In the genomic region with DNA sequence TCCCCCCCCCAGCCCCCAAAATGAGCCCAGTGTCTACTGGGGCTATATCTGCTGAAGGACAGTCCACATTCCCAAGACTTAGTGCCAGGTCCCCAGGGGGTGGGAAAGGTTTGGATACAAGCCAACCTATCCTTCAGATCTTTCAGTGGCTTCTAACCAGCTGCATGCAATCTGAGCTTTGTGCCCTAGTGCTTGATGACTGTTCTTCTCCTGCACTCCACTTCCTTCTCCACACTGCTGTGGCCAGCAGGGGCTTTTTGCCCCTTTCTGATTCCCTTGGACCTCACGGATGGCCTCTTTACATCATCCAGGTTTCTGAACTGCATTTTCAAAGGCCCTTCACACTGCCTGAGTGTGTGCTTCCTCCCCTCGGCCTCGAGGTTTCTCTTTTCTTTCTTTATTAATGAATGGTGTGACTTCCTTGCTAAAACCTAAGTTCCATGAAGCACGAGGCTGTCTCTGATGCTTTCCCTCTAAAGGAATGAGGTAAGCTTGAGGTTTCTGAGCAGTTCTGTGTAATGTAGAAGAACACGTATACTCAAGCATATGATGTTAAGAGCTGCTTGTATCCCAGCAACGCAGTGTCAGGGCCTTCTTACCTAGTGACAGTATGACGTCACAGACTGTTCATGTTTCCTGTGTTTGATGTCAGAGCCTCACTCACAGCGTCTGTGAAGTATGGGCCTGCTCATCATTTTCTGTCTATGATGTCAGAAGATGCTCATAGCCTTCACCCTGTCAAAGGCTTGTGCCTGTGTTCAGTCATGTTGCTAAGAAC, we compare ENCODE assay signal across 19 mouse cellular contexts. TPM values are rescaled to one million over a fixed set of nuclear protein-coding genes. Genes with fewer than 3 reads are reported as not detected.
DNase-seq lines count a peak whose midpoint lies in the region; ATAC-seq and TF ChIP-seq lines count a peak whose summit lies in the region.
"Had no signal": no experiment of that assay in that cellular context is flagged by ENCODE, and none has a peak within 500 bp of the region (broad histone marks: within the 10 kb centered on the region; RNA-seq: fewer than 3 reads in every experiment).

No protein-coding gene starts in this region.

- 73% methylated on average over 8 of the region's 8 CpGs for WGBS in forebrain, embryonic 11.5 days
- WGBS in forebrain, embryonic 10.5 days = 77% methylated on average over 8 of the region's 8 CpGs
- 66% methylated on average over 8 of the region's 8 CpGs for WGBS in midbrain, postnatal 0 days
- 72% methylated on average over 8 of the region's 8 CpGs for WGBS in midbrain, embryonic 13.5 days

- H3K36me3 ChIP-seq in forebrain, embryonic 11.5 days (ENCODE audit: control insufficient read depth, insufficient read depth, low read length) = no peaks in the 10 kb centered on the region
- H3K36me3 ChIP-seq in forebrain, embryonic 10.5 days (replicated peaks) = no peaks in the 10 kb centered on the region
- no peaks in the 10 kb centered on the region for H3K36me3 ChIP-seq in midbrain, postnatal 0 days (ENCODE audit: insufficient read depth, low read length)
- no peaks in the 10 kb centered on the region for H3K36me3 ChIP-seq in midbrain, embryonic 13.5 days
- H3K36me3 ChIP-seq: limb, embryonic 12.5 days; midbrain, embryonic 12.5 days had no signal

- no peaks in the 10 kb centered on the region for H3K27me3 ChIP-seq in forebrain, embryonic 11.5 days (ENCODE audit: control insufficient read depth, insufficient read depth, low read length)
- no peaks in the 10 kb centered on the region for H3K27me3 ChIP-seq in forebrain, embryonic 10.5 days (ENCODE audit: poor library complexity, severe bottlenecking)
- H3K27me3 ChIP-seq in midbrain, postnatal 0 days (ENCODE audit: insufficient read depth, low read length) = no peaks in the 10 kb centered on the region
- H3K27me3 ChIP-seq in midbrain, embryonic 13.5 days = no peaks in the 10 kb centered on the region
- H3K27me3 ChIP-seq: limb, embryonic 12.5 days; midbrain, embryonic 12.5 days had no signal

- H3K9ac ChIP-seq in forebrain, embryonic 11.5 days (ENCODE audit: low read length) = no peak overlapping the region
- H3K9ac ChIP-seq in midbrain, postnatal 0 days (replicated peaks; ENCODE audit: low read length, poor library complexity, severe bottlenecking) = no peak overlapping the region
- H3K9ac ChIP-seq in midbrain, embryonic 13.5 days (replicated peaks) = no peak overlapping the region
- H3K9ac ChIP-seq: hindbrain, embryonic 14.5 days; limb, embryonic 12.5 days; midbrain, embryonic 12.5 days had no signal

- ATAC-seq in forebrain, embryonic 11.5 days (replicated peaks; ENCODE audit: low FRiP score) = 0 out of 2 replicates have a peak, but pooled peaks have one; percentile 37
- ATAC-seq in midbrain, postnatal 0 days (ENCODE audit: low FRiP score) = peak; percentile 34; the same call in 1 of the 2 replicates
- no peak for ATAC-seq in midbrain, embryonic 13.5 days
- ATAC-seq in activated CD4-positive, CD25-positive, alpha-beta regulatory T cell, adult 4 months = peak; percentile 61
- peak; percentile 63 for ATAC-seq in monocyte, adult 5-6 weeks (replicated peaks; ENCODE audit: insufficient number of reproducible peaks, low FRiP score, low TSS enrichment, poor library complexity, severe bottlenecking)
- ATAC-seq: Patski had no signal

- no peaks in the 10 kb centered on the region for H3K9me3 ChIP-seq in forebrain, embryonic 11.5 days (ENCODE audit: control insufficient read depth, low read length)
- no peaks in the 10 kb centered on the region for H3K9me3 ChIP-seq in forebrain, embryonic 10.5 days
- H3K9me3 ChIP-seq in midbrain, postnatal 0 days (ENCODE audit: low read length) = no peaks in the 10 kb centered on the region
- no peaks in the 10 kb centered on the region for H3K9me3 ChIP-seq in midbrain, embryonic 13.5 days
- H3K9me3 ChIP-seq: limb, embryonic 12.5 days; midbrain, embryonic 12.5 days had no signal

- H3K4me3 ChIP-seq in forebrain, embryonic 11.5 days (ENCODE audit: low read depth, low read length) = no peak overlapping the region
- no peak overlapping the region for H3K4me3 ChIP-seq in forebrain, embryonic 10.5 days
- H3K4me3 ChIP-seq in midbrain, postnatal 0 days (ENCODE audit: low read depth, low read length) = no peak overlapping the region
- H3K4me3 ChIP-seq in midbrain, embryonic 13.5 days (replicated peaks) = no peak overlapping the region
- H3K4me3 ChIP-seq: limb, embryonic 12.5 days; midbrain, embryonic 12.5 days had no signal

- 0 out of 2 replicates have a peak, but pooled peaks cover 4% of the 10 kb centered on the region for H3K4me1 ChIP-seq in forebrain, embryonic 11.5 days (replicated peaks; ENCODE audit: control insufficient read depth, insufficient read depth, low read length)
- peaks cover 16% of the 10 kb centered on the region; the same call in 1 of the 2 replicates for H3K4me1 ChIP-seq in forebrain, embryonic 10.5 days
- no peaks in the 10 kb centered on the region for H3K4me1 ChIP-seq in midbrain, postnatal 0 days (ENCODE audit: insufficient read depth, low read length)
- H3K4me1 ChIP-seq in midbrain, embryonic 13.5 days (replicated peaks) = 0 out of 2 replicates have a peak, but pooled peaks cover 3% of the 10 kb centered on the region
- H3K4me1 ChIP-seq: midbrain, embryonic 12.5 days had no signal

- no peak overlapping the region for H3K4me2 ChIP-seq in forebrain, embryonic 11.5 days (ENCODE audit: low read depth, low read length, severe bottlenecking)
- H3K4me2 ChIP-seq in midbrain, postnatal 0 days (ENCODE audit: low read depth, low read length, poor library complexity, severe bottlenecking) = no peak overlapping the region
- H3K4me2 ChIP-seq in midbrain, embryonic 13.5 days (replicated peaks) = no peak overlapping the region
- H3K4me2 ChIP-seq: hindbrain, embryonic 14.5 days; limb, embryonic 12.5 days; midbrain, embryonic 12.5 days had no signal

- H3K27ac ChIP-seq in forebrain, embryonic 11.5 days (ENCODE audit: low read depth, low read length) = no peak overlapping the region
- H3K27ac ChIP-seq in forebrain, embryonic 10.5 days = no peak overlapping the region
- no peak overlapping the region for H3K27ac ChIP-seq in midbrain, postnatal 0 days (ENCODE audit: low read depth, low read length)
- no peak overlapping the region for H3K27ac ChIP-seq in midbrain, embryonic 13.5 days
- H3K27ac ChIP-seq: hindbrain, embryonic 14.5 days; limb, embryonic 12.5 days; midbrain, embryonic 12.5 days had no signal

- TF ChIP-seq CTCF in midbrain, postnatal 0 days (IDR thresholded peaks at IDR 0.05) = no peak

- DNase-seq in forebrain, embryonic 11.5 days (ENCODE audit: low spot score) = no peak
- DNase-seq in forebrain, embryonic 10.5 days (ENCODE audit: extremely low spot score, low spot score) = no peak
- DNase-seq in midbrain, postnatal 0 days (ENCODE audit: low spot score) = peak; percentile 25
- DNase-seq in heart, postnatal 4 days = no peak
- no peak for DNase-seq in adrenal gland, postnatal 25 days
- DNase-seq: adrenal gland, adult 2 months; B cell, adult 2 months; cerebellum, postnatal 36 days; lung, adult 18-20 months; right cerebral cortex, postnatal 4 days; thymus, postnatal 36 days had no signal

RNA-seq across cellular contexts. Expression of a gene that starts 40.9 kb away (rescaled TPM):
- polyA plus RNA-seq in forebrain, embryonic 11.5 days (2014; fragmentation: Nextera tagmentation; extraction: Ambion mirVana) = 0.97 and 1.4 TPM in 2 replicates
- polyA plus RNA-seq in forebrain, embryonic 10.5 days (2016; fragmentation: Nextera tagmentation; extraction: Ambion mirVana) = 0.95 and 1.4 TPM in 2 replicates
- total RNA-seq in midbrain, postnatal 0 days (2014; rRNA removed) = 0.44 and 1.3 TPM in 2 replicates
- polyA plus RNA-seq in midbrain, postnatal 0 days (2015; fragmentation: Nextera tagmentation; extraction: Ambion mirVana) = 0.64 and 1.2 TPM in 2 replicates
- polyA plus RNA-seq in midbrain, embryonic 13.5 days (2015; fragmentation: Nextera tagmentation; extraction: Ambion mirVana) = 0.61 and 0.86 TPM in 2 replicates
- 10 to 100 TPM; 10.2 to 16.5 TPM for polyA plus RNA-seq in activated CD4-positive, CD25-positive, alpha-beta regulatory T cell, adult 4 months (2017; shearing (Covaris generic))
- 7.8 to 26.7 TPM (median 14.4 TPM) in 3 replicates for total RNA-seq in monocyte, adult 5-6 weeks (2017)
- total RNA-seq in heart, postnatal 4 days (2021) = 1 to 10 TPM; 1.0 TPM
- total RNA-seq in adrenal gland, postnatal 25 days (2021) = 2,242 and 2,571 TPM in 2 replicates

RNA-seq across cellular contexts. Expression of a gene that starts 54.7 kb away (rescaled TPM):
- 0.67 and 0.88 TPM in 2 replicates for polyA plus RNA-seq in forebrain, embryonic 11.5 days (2014; fragmentation: Nextera tagmentation; extraction: Ambion mirVana)
- 0.29 and 0.64 TPM in 2 replicates for polyA plus RNA-seq in forebrain, embryonic 10.5 days (2016; fragmentation: Nextera tagmentation; extraction: Ambion mirVana)
- total RNA-seq in midbrain, postnatal 0 days (2014; rRNA removed) = 0.85 and 1.5 TPM in 2 replicates
- polyA plus RNA-seq in midbrain, postnatal 0 days (2015; fragmentation: Nextera tagmentation; extraction: Ambion mirVana) = 0.77 and 1.2 TPM in 2 replicates
- polyA plus RNA-seq in midbrain, embryonic 13.5 days (2015; fragmentation: Nextera tagmentation; extraction: Ambion mirVana) = 0.54 and 0.63 TPM in 2 replicates
- polyA plus RNA-seq in activated CD4-positive, CD25-positive, alpha-beta regulatory T cell, adult 4 months (2017; shearing (Covaris generic)) = 1 to 10 TPM in 1 of 2 experiments, not detected in 1; 1.5 TPM
- total RNA-seq in monocyte, adult 5-6 weeks (2017) = 1.2 to 1.3 TPM (median 1.2 TPM) in 3 replicates
- 1 to 10 TPM; 3.3 to 3.8 TPM for total RNA-seq in heart, postnatal 4 days (2021)
- 3.8 and 5.8 TPM in 2 replicates for total RNA-seq in adrenal gland, postnatal 25 days (2021)
- polyA plus RNA-seq: kidney, embryonic 14.5 days had no signal
